Mouse (Mus musculus) spleen, adult 12 weeks (tissue): ENCODE measurements around the gene Ppox.
"Not testable (repeated sequence)": the region's sequence is repeated elsewhere in the genome, so short reads cannot be mapped to it uniquely, and the experiment has no call there.

Source experiments
- DNase-seq: peaks from one replicate; pipeline ENCODE4 v3.0.0; 2022; ENCODE audit warnings: low spot score

The Ppox gene

DNA sequence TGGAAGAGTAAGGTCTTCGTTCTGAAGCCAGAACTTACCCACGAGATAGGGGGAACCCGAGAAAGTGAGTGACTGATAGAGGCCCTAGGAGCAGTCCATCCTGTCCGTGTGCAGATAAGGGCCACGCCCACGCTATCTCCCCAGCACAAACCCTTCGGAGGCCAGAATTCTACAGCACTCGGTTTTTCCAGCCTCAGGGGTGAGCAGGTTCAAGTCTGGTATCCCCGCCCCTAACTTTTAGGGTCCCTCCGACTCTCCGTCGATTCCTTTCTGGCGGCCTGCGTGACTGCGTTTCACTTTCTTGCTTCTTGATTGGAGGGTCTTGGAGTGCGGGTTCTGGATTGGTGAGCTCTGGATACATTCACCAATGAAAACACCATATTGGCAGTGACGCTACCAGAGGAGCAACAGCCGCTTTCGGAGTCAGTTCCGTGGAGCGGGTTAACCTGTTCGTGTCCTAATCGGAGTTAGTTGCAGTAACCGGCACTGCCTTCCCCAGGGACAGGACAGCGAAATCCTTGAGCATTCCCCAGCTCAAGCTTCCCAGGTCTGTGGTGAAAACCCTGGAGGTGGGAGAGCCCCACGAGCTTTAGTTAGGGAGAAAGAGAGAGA is at the start of gene Ppox:
Ppox (minus strand) TSS at position 271 of the 612 bp plus-strand sequence.
- DNase-seq = peak; percentile 93

DNA sequence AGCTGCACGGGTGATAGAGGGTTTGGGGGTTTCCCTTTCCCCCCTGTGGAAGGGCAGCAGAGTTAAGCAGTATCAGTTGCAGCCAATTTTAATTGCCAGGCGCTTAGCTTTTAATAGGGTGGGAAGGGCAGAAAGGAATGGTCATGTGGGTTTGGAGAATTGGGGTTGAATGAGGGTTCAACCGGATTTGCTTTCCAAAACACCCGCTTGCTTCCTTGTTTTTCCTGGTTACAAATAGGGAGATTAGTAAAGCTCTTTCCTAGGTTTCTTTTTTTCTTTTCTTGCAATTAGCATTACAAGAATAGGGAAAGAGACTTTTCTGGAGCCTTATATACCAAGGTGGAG is 49.2 kb upstream of the Ppox start:
- DNase-seq = no peak

DNA sequence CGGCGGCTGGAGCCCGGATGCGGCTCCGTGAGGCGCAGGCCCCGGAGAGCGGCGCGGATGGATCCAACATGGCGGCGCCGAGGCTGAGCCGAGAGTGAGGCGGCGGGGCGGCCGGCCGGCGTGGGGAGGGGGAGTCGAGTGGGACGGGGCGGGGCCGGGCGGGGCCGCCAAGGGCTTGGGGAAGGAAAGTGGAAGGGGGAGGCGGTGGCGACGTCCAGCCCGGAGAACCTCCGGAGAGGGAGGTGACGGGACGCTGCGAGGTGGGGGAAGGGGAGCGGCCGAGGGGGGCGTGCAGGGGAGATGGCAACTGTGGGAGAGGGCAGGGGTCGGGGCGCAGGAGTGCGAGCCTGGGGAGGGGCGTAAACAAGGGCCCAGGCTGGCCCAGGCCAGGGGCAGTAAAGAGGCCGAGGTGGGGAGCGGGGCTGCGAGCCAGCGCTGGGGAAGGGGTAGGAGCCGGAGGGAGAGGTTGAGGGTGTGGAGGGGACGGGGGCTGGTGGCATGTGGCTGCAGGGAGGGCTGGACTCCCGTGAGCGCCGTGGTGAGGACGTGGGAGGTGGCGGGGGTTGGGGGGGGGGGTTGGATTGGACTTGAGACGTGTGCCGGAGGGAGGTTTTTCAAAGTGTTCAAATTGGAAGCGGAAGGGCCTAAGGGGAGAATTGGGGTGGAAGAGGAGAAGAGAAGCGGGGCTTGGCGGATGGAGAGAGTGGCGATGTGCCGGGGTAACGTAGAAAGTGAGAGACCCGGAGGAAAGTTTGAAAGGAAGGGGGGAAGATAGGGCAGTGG is 48.6 kb upstream of the Ppox start:
- no peak for DNase-seq

DNA sequence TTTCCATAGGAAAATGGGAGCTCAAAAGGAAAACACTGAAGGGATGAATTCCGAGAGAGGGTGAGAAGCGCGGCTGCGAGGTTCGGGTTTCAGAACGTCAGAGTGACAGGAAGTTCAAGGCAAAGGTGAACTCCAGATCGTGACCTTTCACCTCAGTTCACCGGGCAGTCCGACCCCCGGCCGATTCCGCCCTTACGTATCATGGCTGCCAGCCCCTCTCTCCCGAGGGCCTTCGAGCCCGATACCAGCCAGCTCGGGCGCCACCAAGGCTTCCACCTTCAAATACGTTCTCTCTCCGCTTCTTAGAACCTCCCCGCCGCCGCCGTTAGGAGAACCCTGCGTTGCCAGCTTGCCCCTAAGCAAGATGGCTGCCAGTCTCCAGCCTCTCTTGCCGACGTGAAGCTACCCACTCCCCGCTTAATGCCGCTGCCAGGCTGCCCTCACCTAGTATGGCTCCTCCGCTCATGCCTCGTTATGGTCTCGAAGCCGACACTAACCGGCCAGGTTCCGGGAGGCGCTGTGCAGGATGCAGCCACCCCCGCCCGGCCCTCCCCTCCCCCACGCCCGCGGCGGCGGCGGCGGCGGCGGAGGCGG is 48.0 kb upstream of the Ppox start, which contains the start of gene Dedd:
Dedd (plus strand) TSS at position 307 of the 594 bp plus-strand sequence.
- DNase-seq = peak; percentile 85

DNA sequence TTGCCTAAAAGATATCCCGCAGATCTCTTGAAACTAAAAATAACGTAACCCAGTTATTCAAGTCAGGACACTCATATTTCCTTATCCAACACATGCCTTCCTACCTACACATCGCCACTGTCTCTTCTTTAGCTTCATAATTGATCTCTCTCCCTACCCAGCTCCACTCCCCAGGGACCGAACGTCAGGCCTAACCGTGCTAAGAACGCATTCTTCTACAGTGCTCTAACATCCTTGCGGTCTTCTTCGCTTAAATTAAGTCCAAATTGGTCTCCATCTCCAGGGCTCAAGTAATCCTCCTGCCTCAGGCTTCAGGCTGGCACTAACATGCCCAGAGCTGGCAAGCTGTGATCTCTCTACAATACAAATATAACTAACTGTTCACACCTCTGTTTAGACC is 47.3 kb upstream of the Ppox start:
- DNase-seq = no peak

DNA sequence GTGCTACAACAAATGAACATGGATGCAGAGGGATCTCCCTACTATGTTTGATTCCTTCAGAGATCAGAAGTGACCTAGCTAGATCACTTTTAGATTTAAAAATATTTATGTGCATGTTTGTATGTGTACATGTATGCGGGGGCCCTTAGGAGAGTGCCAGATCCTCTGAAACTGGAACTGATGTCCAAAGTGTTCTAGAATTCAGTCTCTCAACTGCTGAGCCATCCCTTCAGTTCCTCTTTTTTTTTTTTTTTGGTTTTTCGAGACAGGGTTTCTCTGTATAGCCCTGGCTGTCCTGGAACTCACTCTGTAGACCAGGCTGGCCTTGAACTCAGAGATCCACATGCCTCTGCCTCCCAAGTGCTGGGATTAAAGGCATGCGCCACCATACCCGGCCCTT is 45.6 kb upstream of the Ppox start:
- not testable (repeated sequence) for DNase-seq

DNA sequence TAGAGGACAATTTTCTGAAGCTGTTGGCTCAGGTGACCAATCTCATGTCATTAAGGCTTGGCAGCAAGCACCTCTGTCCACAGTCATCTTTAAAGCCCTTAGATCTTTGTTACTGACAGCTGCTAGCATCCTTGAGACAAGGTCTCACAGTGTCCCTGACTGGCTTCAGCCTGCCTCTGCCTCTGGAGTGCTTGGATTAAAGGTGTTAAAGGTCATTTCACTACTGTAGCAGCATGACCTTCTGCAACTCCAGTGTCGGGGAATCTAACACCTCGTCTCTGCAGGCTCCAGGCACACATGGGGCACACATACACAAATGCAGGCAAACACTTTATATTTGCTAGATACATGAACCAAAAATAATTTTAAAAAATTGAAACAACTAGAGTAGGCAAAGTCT is 44.6 kb upstream of the Ppox start:
- DNase-seq = no peak

DNA sequence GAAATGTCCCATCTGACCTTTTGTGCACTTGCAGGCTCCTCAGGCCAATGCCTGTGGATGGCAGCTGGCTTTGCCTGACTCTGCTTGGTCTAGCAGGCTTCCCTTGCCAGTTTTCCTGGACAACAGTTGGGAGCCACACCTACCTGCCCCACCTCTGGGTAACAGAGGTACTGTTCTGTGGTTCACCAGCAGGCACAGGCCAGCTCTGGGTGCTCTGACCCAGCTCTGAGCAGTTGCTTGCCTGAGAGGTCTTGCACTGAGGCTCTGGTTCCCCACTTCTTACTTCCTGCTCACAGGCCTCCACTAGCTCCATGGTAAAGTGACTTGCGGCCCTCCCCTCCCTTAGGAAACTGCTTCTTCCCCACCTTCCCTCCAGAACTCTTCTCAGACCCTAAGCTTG is 41.0 kb upstream of the Ppox start:
- DNase-seq = no peak

DNA sequence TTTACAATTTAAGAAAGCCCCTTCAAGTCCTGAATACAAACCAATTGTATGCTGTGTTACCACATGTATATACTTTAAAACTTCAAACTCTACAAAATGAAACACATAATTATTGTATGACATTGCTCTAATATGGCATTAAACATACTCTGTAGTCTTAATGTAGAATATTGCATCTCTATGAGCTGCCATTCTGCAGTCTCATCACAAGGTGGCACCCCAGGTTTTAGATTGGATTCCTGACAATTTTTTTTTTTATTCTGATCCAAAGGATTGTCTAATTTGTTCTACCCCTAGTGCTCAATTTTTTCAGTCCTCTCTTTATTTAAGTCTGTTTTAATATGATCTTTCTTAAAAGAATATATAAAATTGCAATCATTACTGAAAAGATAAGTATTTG is 40.4 kb upstream of the Ppox start:
- no peak for DNase-seq

DNA sequence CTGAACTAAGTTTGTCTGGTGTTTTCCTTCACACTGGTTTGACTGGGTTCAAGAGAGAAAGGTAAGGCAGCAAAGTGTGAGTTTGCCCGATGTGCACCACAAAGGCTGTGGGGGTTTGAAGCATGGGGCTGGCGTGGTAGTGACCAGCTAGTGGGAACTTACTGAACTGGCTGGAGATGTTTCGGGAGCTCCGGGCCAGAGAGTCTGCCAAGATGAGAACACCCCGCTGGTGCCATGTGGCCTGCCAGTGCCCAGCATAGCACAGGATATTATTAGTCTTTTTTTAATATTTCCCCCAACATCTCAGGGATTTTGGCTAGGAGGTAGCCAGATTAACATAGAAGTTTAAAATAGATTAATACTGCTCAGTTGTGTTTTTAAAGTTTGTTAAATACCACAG is 39.2 kb upstream of the Ppox start:
- no peak for DNase-seq

DNA sequence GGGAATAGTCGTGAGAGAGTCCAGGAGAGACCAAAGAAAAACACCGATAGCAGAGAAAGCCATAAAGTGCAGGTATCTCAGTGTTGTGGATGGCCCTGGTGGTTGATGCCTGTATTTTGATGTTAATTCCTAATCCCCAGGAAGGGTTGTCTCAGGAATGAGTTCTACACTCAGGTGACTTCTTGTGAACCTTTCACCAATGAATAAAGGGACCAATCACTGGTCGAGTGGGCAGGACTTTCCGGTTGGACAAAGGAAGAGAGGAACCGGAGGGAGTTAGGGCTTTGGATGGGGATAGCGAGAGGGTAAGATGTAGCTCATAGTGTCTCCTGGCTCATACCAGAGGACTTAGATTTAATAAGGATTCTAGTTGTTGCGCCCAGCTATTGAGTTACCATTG is 38.8 kb upstream of the Ppox start:
- no peak for DNase-seq

DNA sequence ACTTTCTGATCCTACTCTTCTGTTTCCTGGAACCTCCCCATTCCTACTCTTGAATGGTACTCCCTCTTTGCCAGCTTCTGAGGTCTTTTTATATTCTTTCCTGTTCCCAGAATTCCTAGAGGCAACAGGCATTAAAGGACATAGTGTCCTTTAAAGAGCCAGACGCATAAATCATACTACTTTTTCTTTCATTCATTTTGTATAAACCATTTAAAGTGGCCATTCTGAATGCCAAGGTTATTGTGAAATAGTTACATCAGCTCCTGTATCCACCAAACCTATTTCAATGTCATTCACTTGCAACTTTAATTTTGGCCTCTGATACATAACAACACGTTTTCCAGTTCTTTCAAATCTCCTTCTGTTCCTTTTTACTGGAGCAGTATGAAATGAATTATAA is 28.3 kb upstream of the Ppox start:
- no peak for DNase-seq

DNA sequence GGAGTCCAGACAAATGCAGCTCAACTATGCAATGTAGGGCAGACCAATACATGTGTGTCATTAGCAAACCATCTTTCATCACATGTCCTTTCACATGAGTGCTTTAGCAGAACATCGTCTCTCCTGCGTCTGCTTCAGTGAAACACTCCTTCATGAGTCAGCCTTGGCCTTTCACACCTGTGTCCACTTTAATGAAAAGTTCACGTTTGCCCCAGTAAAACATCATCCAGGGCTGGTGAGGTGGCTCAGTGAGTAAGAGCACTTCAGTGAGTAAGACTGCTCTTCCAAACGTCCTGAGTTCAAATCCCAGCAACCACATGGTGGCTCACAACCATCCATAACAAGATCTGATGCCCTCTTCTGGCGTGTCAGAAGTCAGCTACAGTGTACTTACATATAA is 25.2 kb upstream of the Ppox start:
- not testable (repeated sequence) for DNase-seq

DNA sequence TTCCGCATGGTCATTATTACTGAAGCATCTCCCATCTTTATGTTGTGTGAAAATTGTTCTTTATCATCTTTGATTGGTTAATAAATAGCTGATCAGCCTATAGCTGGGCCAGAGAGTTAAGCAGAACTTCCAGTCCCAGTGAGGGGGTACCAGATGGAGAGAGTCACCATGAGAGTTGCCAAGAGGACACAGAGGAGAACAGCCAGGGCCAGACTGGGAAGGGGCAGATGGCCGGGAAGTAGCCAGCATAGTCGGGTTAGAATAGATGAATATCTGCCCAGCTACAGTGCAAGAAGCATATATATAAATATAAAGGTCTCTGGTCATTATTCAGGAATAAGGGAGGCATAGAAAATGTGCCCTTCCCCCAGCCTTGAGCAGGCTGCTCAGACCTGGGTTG is 17.2 kb upstream of the Ppox start:
- no peak for DNase-seq

DNA sequence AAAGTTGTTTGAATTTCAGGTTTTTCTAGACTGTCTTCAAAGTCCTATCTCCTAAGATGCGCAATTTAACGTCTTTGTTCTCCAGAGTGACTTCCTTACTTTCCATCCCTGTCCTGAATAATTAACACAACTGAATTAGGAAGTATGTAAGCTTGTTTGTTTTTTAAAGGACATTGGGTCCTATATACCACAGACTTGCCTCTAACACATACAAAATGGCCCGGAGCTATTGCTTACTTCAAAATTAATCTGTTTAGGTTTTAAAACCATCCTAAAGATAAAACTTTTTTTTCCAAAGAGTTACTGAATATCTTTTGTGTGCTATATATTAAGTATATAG is 14.0 kb upstream of the Ppox start:
- DNase-seq = no peak

DNA sequence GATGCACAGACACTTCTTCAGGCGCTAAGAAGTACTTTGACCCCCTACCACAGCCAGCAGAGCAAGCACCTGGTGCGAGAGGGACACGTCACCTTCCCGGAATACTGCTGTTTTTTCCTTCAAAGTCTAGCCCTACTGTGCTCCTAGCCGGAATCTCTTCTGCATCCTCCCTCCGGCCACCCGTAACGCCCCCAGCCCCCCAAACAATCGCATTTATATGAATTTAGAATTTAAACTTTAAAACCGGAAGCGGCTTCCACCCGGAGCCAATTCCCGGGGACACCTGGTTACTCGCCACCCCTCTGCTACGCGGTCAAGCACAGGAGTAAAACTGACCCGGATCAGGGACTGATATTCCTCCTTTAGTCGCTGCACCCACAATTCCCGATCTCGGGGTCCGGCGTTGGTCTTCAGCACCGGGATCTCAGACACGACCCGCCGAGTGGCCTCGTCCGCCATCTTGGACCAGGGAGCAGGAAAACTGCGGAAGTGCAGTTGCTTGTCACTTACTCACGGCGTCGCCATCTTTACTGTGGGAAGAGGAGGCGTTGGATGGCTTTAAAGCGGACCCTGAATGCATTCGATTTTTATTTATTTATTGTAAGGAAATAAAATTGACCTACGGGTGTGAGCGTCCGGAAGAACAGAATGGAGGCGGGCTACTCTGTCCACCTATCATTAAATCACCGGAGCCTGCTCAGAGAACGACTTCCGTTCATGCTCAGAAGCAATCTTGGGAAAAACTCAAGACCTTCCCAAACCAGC is 13.5 kb upstream of the Ppox start, which contains the start of gene Ufc1:
Ufc1 (minus strand) TSS at position 727 of the 765 bp plus-strand sequence.
- DNase-seq = peak; percentile 77

DNA sequence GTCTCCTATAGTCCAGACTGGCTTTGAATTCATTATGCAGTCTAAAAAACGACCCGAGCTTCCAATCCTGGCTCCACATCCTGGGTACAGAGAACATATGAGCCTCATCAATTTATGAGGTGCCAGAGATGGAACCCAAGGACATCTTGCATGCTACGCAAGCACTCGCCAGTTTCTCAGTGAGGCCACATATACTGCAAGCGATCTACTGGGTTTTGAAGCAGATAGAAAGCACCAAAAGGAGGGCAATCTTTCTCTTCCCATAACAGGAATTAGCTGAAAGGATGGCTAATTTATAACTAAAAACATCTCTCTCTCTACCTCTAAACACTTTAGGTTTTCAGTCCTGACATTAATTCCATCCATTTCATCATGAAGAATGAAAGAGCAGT is 12.9 kb upstream of the Ppox start:
- no peak for DNase-seq

DNA sequence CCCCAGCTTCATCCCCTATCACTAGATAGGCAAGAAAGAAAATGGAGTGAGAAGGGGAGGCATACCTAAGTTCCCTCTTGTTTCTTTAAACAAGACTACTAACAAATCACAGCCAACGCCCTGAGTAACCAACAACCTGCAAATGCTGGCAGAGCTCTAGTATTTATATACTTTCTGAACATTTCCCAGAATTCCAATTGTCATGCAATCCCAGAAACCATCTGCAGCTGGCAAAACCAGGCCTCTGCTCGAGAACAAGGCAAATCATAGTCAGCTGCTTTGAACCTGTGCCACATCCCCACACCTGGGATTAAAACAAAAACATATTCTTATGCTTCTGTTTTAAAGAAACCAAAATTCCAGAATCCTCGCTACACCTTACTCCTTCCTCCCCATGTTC is 12.4 kb upstream of the Ppox start:
- no peak for DNase-seq

DNA sequence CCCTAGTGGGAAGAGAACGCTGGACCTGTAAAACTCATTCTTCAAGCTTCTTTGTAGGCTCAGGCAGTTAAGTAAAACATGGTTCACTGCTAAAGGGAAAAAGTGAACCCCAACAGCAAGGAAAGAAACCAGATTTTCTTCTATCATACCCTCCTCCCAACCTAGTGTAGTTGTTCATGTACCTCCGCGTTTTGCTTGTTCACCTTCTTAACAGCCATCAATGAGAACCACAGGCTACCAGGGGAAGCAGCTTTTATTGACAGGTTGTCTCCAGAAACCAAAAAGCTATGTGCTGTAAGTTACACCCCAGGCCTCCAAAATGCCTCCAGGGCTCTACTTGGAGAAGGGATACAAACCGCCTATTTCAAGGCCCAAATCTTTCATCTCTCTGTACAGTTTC is 7.3 kb upstream of the Ppox start:
- no peak for DNase-seq

DNA sequence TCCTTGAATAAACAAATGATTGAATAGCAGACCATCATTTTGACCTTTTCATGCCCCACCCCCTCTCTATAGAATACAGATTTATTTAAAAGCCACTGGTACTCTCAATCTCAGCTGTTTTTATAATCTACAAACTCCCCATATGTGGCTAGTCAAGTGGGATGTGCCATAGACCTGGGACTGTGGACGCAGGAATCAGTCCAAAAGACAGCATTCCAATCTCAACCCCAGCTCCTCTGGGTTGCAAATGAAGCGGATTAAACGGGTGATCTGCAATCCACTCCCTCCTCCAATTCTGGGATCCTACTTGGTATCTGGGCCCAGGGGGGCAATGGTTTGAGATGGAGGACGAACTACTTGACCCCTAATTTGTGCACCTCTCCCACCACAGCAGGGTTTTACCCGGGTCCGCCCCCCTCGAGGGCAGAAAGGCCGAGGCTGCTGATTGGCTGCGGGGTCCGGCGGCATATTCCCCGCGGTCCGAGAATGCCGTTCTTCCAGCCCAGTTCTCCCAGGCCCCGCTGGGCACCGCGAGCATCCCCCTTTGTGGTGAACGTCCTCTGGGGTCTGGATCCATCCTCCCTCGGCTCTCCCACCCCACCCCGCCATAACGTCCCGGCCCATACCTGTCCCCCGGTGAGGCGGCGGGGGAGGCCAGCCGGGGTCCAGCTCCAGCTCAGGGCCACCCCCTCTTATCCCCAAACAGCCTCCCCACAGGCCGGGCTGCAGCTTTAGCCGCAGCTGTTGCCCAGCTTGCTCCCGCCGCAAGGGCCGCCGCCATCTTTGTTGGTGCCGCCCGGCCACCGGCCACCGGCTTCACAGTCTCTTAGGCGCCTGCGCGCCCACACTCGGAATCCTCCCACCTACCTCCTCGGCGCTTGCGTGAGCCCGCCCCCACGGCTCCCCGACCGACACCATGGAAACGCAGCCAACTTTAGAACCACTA is 6.4 kb upstream of the Ppox start, which contains the start of gene Usp21:
Usp21 (minus strand) TSS at position 856 of the 946 bp plus-strand sequence.
- DNase-seq = peak; percentile 85

DNA sequence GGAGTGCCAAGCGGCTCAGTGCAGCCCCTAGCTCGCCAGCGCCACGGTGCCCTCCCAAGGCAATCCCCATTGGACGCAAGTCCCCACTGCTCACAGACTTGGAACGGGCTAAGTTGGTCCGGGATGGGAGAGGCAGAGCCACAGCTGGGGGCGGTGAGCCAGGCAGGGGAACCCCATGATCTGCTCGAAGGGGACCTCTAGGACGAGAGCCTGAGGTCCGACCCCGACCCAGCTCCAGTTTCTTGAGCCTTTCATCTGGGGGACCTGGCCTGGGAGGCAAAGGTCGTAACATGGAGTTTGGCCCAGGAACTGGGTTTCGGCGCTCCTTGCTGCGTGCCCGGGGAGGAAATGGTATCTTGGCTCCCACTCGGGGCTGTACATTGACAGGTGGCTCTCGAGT is 5.5 kb upstream of the Ppox start:
- no peak for DNase-seq
